Mouse (Mus musculus): ENCODE measurements around the gene Catsper1. TPM values are rescaled to one million over a fixed set of nuclear protein-coding genes. Genes with fewer than 3 reads are reported as not detected.

Catsper1 gene
- total RNA-seq, 2 experiments from 2014 or later: not detected

DNA sequence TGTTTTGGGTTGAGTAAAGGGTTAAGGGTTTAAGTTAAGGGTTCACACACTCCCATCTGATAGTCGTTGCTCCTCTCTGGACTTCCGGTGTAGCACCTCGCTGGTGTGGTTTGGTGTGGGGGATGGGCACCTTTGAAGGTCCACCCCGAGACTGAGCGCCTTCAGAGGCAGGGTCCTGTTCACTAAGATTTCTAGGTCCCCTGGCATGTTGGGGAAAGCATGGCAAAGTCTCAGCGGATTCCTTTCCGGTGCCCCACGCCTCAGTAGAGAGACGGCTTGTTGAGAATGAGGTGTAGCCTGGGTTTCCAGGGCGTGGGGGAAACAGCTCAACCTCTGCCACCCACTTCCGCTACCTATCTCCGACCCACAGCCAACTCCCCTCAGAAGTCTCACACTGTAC lies 54.1 kb downstream of the Catsper1 start:
- intact Hi-C loops (cut with DNase I): loop anchor here (2.0 kb wide), 1 partner anchor 35 kb away; the partner anchor contains the start of genes AI837181 and Drap1
- DNase-seq: peak; percentile 23 to 42

GRCm38 (mm10) chr19:5390416-5390815 lies 54.9 kb downstream of the Catsper1 start:
- intact Hi-C loops (cut with DNase I): no loop called here
- no peak for DNase-seq

GRCm38 (mm10) chr19:5392892-5393291 lies 57.4 kb downstream of the Catsper1 start:
- intact Hi-C loops (cut with DNase I): no loop called here

More at GRCm38 (mm10) chr19:5392892-5393291, 57.4 kb downstream of the Catsper1 start:
- DNase-seq: peak; percentile 50 to 61

Other genes with a start within 250 kb of the Catsper1 start
- 10 to 100 TPM; 70.4 to 70.8 TPM for gene Yif1a, start 247.2 kb upstream of the Catsper1 start, total RNA-seq (2021)
- under 1 TPM in 1 of 2 experiments, not detected in 1; 0.63 TPM for gene Cnih2, start 237.2 kb upstream of the Catsper1 start, total RNA-seq (2021)
- 100 to 1,000 TPM; 187 to 192 TPM for gene Rab1b, start 228.7 kb upstream of the Catsper1 start, total RNA-seq (2021)
- 10 to 100 TPM; 41.3 to 44.8 TPM for gene Klc2, start 217.2 kb upstream of the Catsper1 start, total RNA-seq (2021)
- 10 to 100 TPM; 21.5 to 22.1 TPM for gene Pacs1, start 62.6 kb upstream of the Catsper1 start, total RNA-seq (2021)
- 100 to 1,000 TPM; 109 to 116 TPM for gene Sf3b2, start 40.3 kb upstream of the Catsper1 start, total RNA-seq (2021)
- 10 to 100 TPM; 20.0 to 23.8 TPM for gene Gal3st3, start 37.4 kb upstream of the Catsper1 start, total RNA-seq (2021)
- 1 to 10 TPM; 4.6 to 4.9 TPM for gene Cst6, start 13.8 kb downstream of the Catsper1 start, total RNA-seq (2021)
- gene Eif1ad, start 31.0 kb downstream of the Catsper1 start, total RNA-seq (2021): 10 to 100 TPM; 21.5 to 22.6 TPM
- gene Banf1, start 31.4 kb downstream of the Catsper1 start, total RNA-seq (2021): 100 to 1,000 TPM; 115 to 145 TPM
- 10 to 100 TPM; 47.5 to 49.5 TPM for gene Sart1, start 53.0 kb downstream of the Catsper1 start, total RNA-seq (2021)
- under 1 TPM; 0.31 to 0.90 TPM for gene Tsga10ip, start 66.8 kb downstream of the Catsper1 start, total RNA-seq (2021)
- 100 to 1,000 TPM; 252 to 264 TPM for gene Drap1, start 89.2 kb downstream of the Catsper1 start, total RNA-seq (2021)
- 10 to 100 TPM; 39.9 to 41.9 TPM for gene AI837181, start 89.4 kb downstream of the Catsper1 start, total RNA-seq (2021)
- gene Fosl1, start 111.8 kb downstream of the Catsper1 start, total RNA-seq (2021): not detected
- 10 to 100 TPM in 1 of 2 experiments, 1 to 10 TPM in 1; 10.0 to 11.2 TPM for gene Ccdc85b, start 122.2 kb downstream of the Catsper1 start, total RNA-seq (2021)
- gene Fibp, start 124.9 kb downstream of the Catsper1 start, total RNA-seq (2021): 10 to 100 TPM; 55.7 to 63.2 TPM
- under 1 TPM in 1 of 2 experiments, not detected in 1; 0.71 TPM for gene Ctsw, start 132.8 kb downstream of the Catsper1 start, total RNA-seq (2021)
- gene Efemp2, start 138.2 kb downstream of the Catsper1 start, total RNA-seq (2021): 10 to 100 TPM; 17.9 to 18.3 TPM
- gene Mus81, start 152.7 kb downstream of the Catsper1 start, total RNA-seq (2021): 10 to 100 TPM; 22.2 to 24.9 TPM
- 100 to 1,000 TPM; 274 to 350 TPM for gene Cfl1, start 154.7 kb downstream of the Catsper1 start, total RNA-seq (2021)
- gene 1700020D05Rik, start 168.0 kb downstream of the Catsper1 start, total RNA-seq (2021): 1 to 10 TPM in 1 of 2 experiments, under 1 TPM in 1; 0.93 to 1.2 TPM
- gene Snx32, start 174.8 kb downstream of the Catsper1 start, total RNA-seq (2021): 1 to 10 TPM; 6.6 to 8.5 TPM
- gene Ovol1, start 224.9 kb downstream of the Catsper1 start, total RNA-seq (2021): not detected
- gene Ap5b1, start 232.3 kb downstream of the Catsper1 start, total RNA-seq (2021): 1 to 10 TPM; 2.3 to 3.5 TPM